Comparison of ENCODE assay signal across 14 mouse cellular contexts in the genomic region with DNA sequence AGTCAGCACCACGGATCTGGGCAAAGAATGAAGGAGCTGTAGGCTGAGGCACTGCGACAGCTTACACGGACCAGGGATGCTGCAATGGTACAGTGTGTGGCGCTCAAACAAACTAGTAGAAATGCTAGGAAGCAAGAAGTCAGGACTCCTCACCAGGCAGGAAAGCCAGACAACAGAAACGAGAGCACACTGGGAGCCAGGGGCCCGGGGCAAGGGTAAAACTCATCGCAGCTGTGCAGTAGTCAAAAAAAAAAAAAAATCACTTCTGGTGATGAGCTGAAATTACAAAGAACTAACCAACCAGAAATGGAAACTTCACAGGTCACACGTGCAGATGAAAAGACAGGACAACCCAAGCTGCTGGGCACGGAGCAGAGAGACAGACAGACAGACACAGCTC.
"Had no signal": no experiment of that assay in that cellular context is flagged by ENCODE, and none has a peak within 500 bp of the region (broad histone marks: within the 10 kb centered on the region; RNA-seq: fewer than 3 reads in every experiment).

No protein-coding gene starts in this region.

- H3K9ac ChIP-seq: limb, embryonic 13.5 days; liver, embryonic 12.5 days; liver, embryonic 15.5 days; lung, embryonic 15.5 days had no signal

- DNase-seq: kidney, adult 2 months; kidney, postnatal 14 days; kidney, postnatal 4 days; liver; lung, adult 18-20 months; lung, postnatal 36 days; midbrain, embryonic 14.5 days had no signal

- H3K36me3 ChIP-seq: limb, embryonic 10.5 days; liver, embryonic 12.5 days; liver, embryonic 15.5 days; lung, embryonic 15.5 days had no signal

- H3K4me3 ChIP-seq: limb, embryonic 10.5 days; limb, embryonic 13.5 days; liver, embryonic 12.5 days; liver, embryonic 15.5 days; lung, embryonic 15.5 days had no signal

- H3K9me3 ChIP-seq: limb, embryonic 10.5 days; limb, embryonic 13.5 days; liver, embryonic 12.5 days; liver, embryonic 15.5 days; lung, embryonic 15.5 days had no signal

- ATAC-seq: intestine, postnatal 0 days; liver, embryonic 12.5 days had no signal

- H3K27me3 ChIP-seq: limb, embryonic 13.5 days; liver, embryonic 12.5 days; liver, embryonic 15.5 days; lung, embryonic 15.5 days had no signal

- H3K27ac ChIP-seq: limb, embryonic 10.5 days; limb, embryonic 13.5 days; liver, embryonic 12.5 days; liver, embryonic 15.5 days; lung, embryonic 15.5 days had no signal

- H3K4me1 ChIP-seq: limb, embryonic 10.5 days; limb, embryonic 13.5 days; liver, embryonic 12.5 days; liver, embryonic 15.5 days; lung, embryonic 15.5 days had no signal

- H3K4me2 ChIP-seq: limb, embryonic 13.5 days; liver, embryonic 12.5 days; liver, embryonic 15.5 days; lung, embryonic 15.5 days; midbrain, embryonic 11.5 days had no signal
